Mouse (Mus musculus): ENCODE data around the gene Tex46.

The Tex46 gene

GRCm38 (mm10) chr4:136635995-136636394 lies 25.8 kb downstream of the Tex46 start:
- DNase-seq, result no peak

GRCm38 (mm10) chr4:136636511-136636910 lies 26.3 kb downstream of the Tex46 start:
- no peak for DNase-seq

GRCm38 (mm10) chr4:136636983-136637562 lies 26.8 kb downstream of the Tex46 start:
- DNase-seq, result no peak

- no peak for DNase-seq
Measured at GRCm38 (mm10) chr4:136637563-136638229, 27.5 kb downstream of the Tex46 start.

GRCm38 (mm10) chr4:136638230-136638750 lies 28.1 kb downstream of the Tex46 start:
- no peak for DNase-seq

- no peak for DNase-seq
Measured at GRCm38 (mm10) chr4:136638890-136639289, 28.7 kb downstream of the Tex46 start.

GRCm38 (mm10) chr4:136648922-136649479 lies 38.8 kb downstream of the Tex46 start:
- DNase-seq, result peak; percentile 43 to 69

- no peak for DNase-seq
Measured at GRCm38 (mm10) chr4:136649480-136650196, 39.4 kb downstream of the Tex46 start.

- DNase-seq, result no peak
Measured at GRCm38 (mm10) chr4:136650261-136650660, 40.0 kb downstream of the Tex46 start.

GRCm38 (mm10) chr4:136651357-136651811 lies 41.1 kb downstream of the Tex46 start:
- peak in 1 of 2 experiments; percentile 7 for DNase-seq

- DNase-seq, result no peak
Measured at GRCm38 (mm10) chr4:136651882-136652527, 41.8 kb downstream of the Tex46 start.

- no peak for DNase-seq
Measured at GRCm38 (mm10) chr4:136652528-136652910, 42.3 kb downstream of the Tex46 start.

GRCm38 (mm10) chr4:136653019-136653418 lies 42.8 kb downstream of the Tex46 start:
- DNase-seq, result no peak

GRCm38 (mm10) chr4:136653692-136654234 lies 43.5 kb downstream of the Tex46 start:
- DNase-seq, result no peak

- DNase-seq, result no peak
Measured at GRCm38 (mm10) chr4:136657914-136658313, 47.7 kb downstream of the Tex46 start.
